Mouse (Mus musculus) layer of hippocampus, postnatal 14 days (tissue): Measurements from ENCODE around the gene Hlcs. TPM values are rescaled to one million over a fixed set of nuclear protein-coding genes. Genes with fewer than 3 reads are reported as not detected.

Experiments
- DNase-seq, 2 experiments: peaks; one replicate each; pipeline ENCODE4 v3.0.0; 2021 to 2022; ENCODE audit warnings: low spot score in 2 of 2, mixed read lengths in 1 of 2
- total RNA-seq, 2 experiments: library from RNA; stranded (reverse); gene quantifications; 2 replicates each; pipeline ENCODE4 v1.2.3; 2021

Hlcs gene
- total RNA-seq, 2 experiments from 2014 or later, result 12.8 to 13.7 TPM

- no peak for DNase-seq
These were observed 200.2 kb downstream of the Hlcs start for GRCm38 (mm10) chr16:94113160-94113559.

GRCm38 (mm10) chr16:94097724-94098455, 215.5 kb downstream of the Hlcs start:
- DNase-seq, result no peak

GRCm38 (mm10) chr16:94096479-94096878, 216.9 kb downstream of the Hlcs start:
- DNase-seq, result no peak

GRCm38 (mm10) chr16:94095109-94095822, 218.1 kb downstream of the Hlcs start:
- DNase-seq, result no peak

- no peak for DNase-seq
These were observed 218.9 kb downstream of the Hlcs start for GRCm38 (mm10) chr16:94094251-94095108.

- DNase-seq, result no peak
These were observed 220.1 kb downstream of the Hlcs start for GRCm38 (mm10) chr16:94093151-94093863.

GRCm38 (mm10) chr16:94092511-94093150, 220.7 kb downstream of the Hlcs start:
- DNase-seq, result no peak

- no peak for DNase-seq
These were observed 224.3 kb downstream of the Hlcs start for GRCm38 (mm10) chr16:94088819-94089692.

- DNase-seq, result no peak
These were observed 225.1 kb downstream of the Hlcs start for GRCm38 (mm10) chr16:94088226-94088748.

- DNase-seq, result no peak
These were observed 225.7 kb downstream of the Hlcs start for GRCm38 (mm10) chr16:94087570-94088225.

GRCm38 (mm10) chr16:94086701-94087569, 226.4 kb downstream of the Hlcs start:
- DNase-seq, result no peak

GRCm38 (mm10) chr16:94085603-94086285, 227.6 kb downstream of the Hlcs start:
- DNase-seq, result no peak

GRCm38 (mm10) chr16:94084711-94085602, 228.4 kb downstream of the Hlcs start, which contains the start of gene Sim2:
Gene Sim2 (plus strand): TSS chr16:94084931.
- DNase-seq, result no peak

GRCm38 (mm10) chr16:94083848-94084525, 229.4 kb downstream of the Hlcs start:
- DNase-seq, result no peak
